Mouse (Mus musculus) heart, postnatal 0 days (tissue): ENCODE data around the gene Scn11a. TPM values are rescaled to one million over a fixed set of nuclear protein-coding genes. Genes with fewer than 3 reads are reported as not detected.

Experiments
- ATAC-seq: fragments of 200-750 bp; cut with Nextera tagmentation; 2 replicates; pipeline ENCODE4 v1.8.0; 2017; ENCODE audit warnings: low read depth, moderate number of reproducible peaks, moderate library complexity; ENCODE audit not compliant: insufficient read depth
- DNase-seq: peaks from one replicate; pipeline ENCODE4 v3.0.0-alpha.2; 2016; ENCODE audit warnings: low spot score
- H3K27ac ChIP-seq: fragments of 300-500 bp; sonication (generic); 2 replicates; pipeline ENCODE4 v1.5.1; 2014; ENCODE audit warnings: low read depth, mild to moderate bottlenecking
- H3K27me3 ChIP-seq: fragments of 300-500 bp; sonication (generic); 2 replicates; pipeline ENCODE4 v1.6.1; 2014; ENCODE audit warnings: low read length, mixed read lengths; ENCODE audit not compliant: control insufficient read depth, insufficient read depth
- H3K36me3 ChIP-seq: fragments of 300-500 bp; sonication (generic); replicated peaks from 2 replicates; pipeline ENCODE4 v1.6.1; 2014; ENCODE audit warnings: low read length, mixed read lengths; ENCODE audit not compliant: control insufficient read depth, insufficient read depth
- H3K4me1 ChIP-seq: fragments of 300-500 bp; sonication (generic); 2 replicates; pipeline ENCODE4 v1.6.1; 2014; ENCODE audit warnings: antibody characterized with exemption; ENCODE audit not compliant: control insufficient read depth, insufficient read depth
- H3K4me2 ChIP-seq: fragments of 300-500 bp; sonication (generic); 2 replicates; pipeline ENCODE4 v1.6.1; 2014; ENCODE audit warnings: low read depth, mild to moderate bottlenecking, low read length, moderate library complexity
- H3K4me3 ChIP-seq: fragments of 300-500 bp; sonication (generic); 2 replicates; pipeline ENCODE4 v1.5.1; 2014; ENCODE audit warnings: low read depth, low read length
- H3K9ac ChIP-seq: fragments of 300-500 bp; sonication (generic); replicated peaks from 2 replicates; pipeline ENCODE4 v1.6.1; 2014; ENCODE audit warnings: low read depth, low read length, mixed read lengths
- H3K9me3 ChIP-seq: fragments of 300-500 bp; sonication (generic); replicated peaks from 2 replicates; pipeline ENCODE4 v1.6.1; 2016; ENCODE audit warnings: low read length; ENCODE audit not compliant: control insufficient read depth
- CTCF ChIP-seq: IDR thresholded peaks from 2 replicates; pipeline ENCODE4 v1.5.1; 2016; ENCODE audit warnings: antibody characterized with exemption, control low read depth, low read depth
- EP300 ChIP-seq: IDR thresholded peaks from 2 replicates; pipeline ENCODE4 v1.6.1; 2016; ENCODE audit warnings: antibody characterized with exemption, low read depth
- WGBS: fragments of 180-500 bp; shearing (Covaris S2); extraction: QIAGEN DNeasy Blood & Tissue Kit; methylation state at CpG from one replicate; pipeline ENCODE4 v1.1.7; 2014; 5-methylcytosine and 5-hydroxymethylcytosine counted together
- polyA plus RNA-seq: library from polyadenylated mRNA; unstranded; fragments of >200 nt; fragmentation: Nextera tagmentation; extraction: Ambion mirVana; gene quantifications from 2 replicates; pipeline ENCODE4 v1.2.1, GENCODE M21; 2015
- total RNA-seq: library from RNA; depleted of rRNA; stranded (reverse); fragments of >200 nt; gene quantifications from 2 replicates; pipeline ENCODE4 v1.2.3, GENCODE M21; 2014; ENCODE audit warnings: low replicate concordance

The Scn11a gene
- total and polyA plus RNA-seq, 2 experiments from 2014 or later: 0.03 TPM; not detected in 1

DNA sequence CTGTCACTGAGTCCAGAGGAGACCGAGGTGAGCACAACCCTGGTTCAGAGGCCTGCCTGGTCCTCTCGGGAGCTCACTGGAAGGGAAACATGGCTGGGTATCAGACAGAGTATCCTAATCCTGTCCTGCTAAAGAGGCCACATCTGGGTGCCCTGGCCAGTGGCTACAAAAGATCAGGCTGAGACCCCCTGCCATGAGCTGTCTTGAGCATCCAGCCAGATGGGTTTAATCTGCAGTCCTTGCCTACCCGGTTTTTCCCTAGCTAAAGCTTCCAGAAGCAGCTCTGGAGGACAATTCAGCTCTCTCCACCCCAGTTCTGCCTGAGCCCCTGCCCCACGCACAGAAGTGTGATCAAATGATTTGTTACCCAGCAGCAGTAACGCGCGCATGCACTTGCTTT, 23.4 kb upstream of the Scn11a start:
- H3K9ac ChIP-seq: no peak overlapping the region
- no peak overlapping the region for H3K4me2 ChIP-seq
- H3K27me3 ChIP-seq: no peaks in the 10 kb centered on the region
- H3K36me3 ChIP-seq: no peaks in the 10 kb centered on the region
- WGBS: 27% methylated on average over 7 of the region's 7 CpGs
- no peak for DNase-seq
- H3K4me1 ChIP-seq: no peaks in the 10 kb centered on the region
- no peaks in the 10 kb centered on the region; the same call in 1 of the 2 replicates for H3K9me3 ChIP-seq
- no peak for TF ChIP-seq CTCF
- H3K27ac ChIP-seq: no peak overlapping the region
- H3K4me3 ChIP-seq: no peak overlapping the region
- ATAC-seq: no peak

GRCm38 (mm10) chr9:119847187-119847586, 21.9 kb upstream of the Scn11a start:
- no peak overlapping the region for H3K27ac ChIP-seq
- no peak overlapping the region for H3K9ac ChIP-seq
- no peak overlapping the region for H3K4me2 ChIP-seq
- no peaks in the 10 kb centered on the region for H3K4me1 ChIP-seq
- ATAC-seq: no peak
- no peaks in the 10 kb centered on the region for H3K27me3 ChIP-seq
- 69% methylated on average over 6 of the region's 6 CpGs for WGBS
- no peaks in the 10 kb centered on the region for H3K36me3 ChIP-seq
- no peak for DNase-seq
- H3K4me3 ChIP-seq: no peak overlapping the region
- no peaks in the 10 kb centered on the region for H3K9me3 ChIP-seq
- TF ChIP-seq EP300: no peak
- TF ChIP-seq CTCF: no peak

GRCm38 (mm10) chr9:119844724-119845123, 19.5 kb upstream of the Scn11a start:
- H3K27ac ChIP-seq: no peak overlapping the region
- no peaks in the 10 kb centered on the region for H3K36me3 ChIP-seq
- no peak for ATAC-seq
- no peak overlapping the region for H3K4me2 ChIP-seq
- no peak overlapping the region for H3K9ac ChIP-seq
- TF ChIP-seq EP300 (no peak), CTCF (no peak)
- H3K4me3 ChIP-seq: no peak overlapping the region
- H3K9me3 ChIP-seq: no peaks in the 10 kb centered on the region
- H3K4me1 ChIP-seq: no peaks in the 10 kb centered on the region
- no peak for DNase-seq
- 44% methylated on average over 5 of the region's 5 CpGs for WGBS
- H3K27me3 ChIP-seq: no peaks in the 10 kb centered on the region

DNA sequence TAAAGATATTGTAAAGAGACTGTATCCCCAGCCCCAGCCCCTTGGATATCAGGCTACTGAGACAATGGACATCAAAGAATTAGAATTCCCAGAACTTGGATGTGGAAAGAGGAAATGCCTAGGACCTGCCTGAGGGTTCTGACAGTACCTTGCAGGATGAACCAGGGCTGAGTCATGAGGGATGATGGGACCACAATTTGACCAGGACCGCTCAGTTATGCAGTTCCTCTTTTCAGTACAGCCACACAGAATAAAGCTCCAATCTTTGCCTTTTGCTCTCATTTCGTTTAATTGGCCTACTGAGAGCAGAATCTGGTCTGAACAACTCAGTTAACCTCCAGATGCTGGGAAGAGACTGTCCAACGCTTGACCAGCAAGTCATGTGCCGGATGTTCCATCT, 18.3 kb upstream of the Scn11a start:
- DNase-seq (no peak), ATAC-seq (no peak)
- no peaks in the 10 kb centered on the region for H3K4me1 ChIP-seq
- no peak overlapping the region for H3K9ac ChIP-seq
- 68% methylated on average over 4 of the region's 4 CpGs for WGBS
- no peaks in the 10 kb centered on the region for H3K36me3 ChIP-seq
- TF ChIP-seq EP300 (no peak), CTCF (no peak)
- H3K4me3 ChIP-seq: no peak overlapping the region
- H3K27ac ChIP-seq: no peak overlapping the region
- H3K27me3 ChIP-seq: no peaks in the 10 kb centered on the region
- no peak overlapping the region for H3K4me2 ChIP-seq
- no peaks in the 10 kb centered on the region for H3K9me3 ChIP-seq

- no peak for DNase-seq
- H3K4me3 ChIP-seq: no peak overlapping the region
- no peak overlapping the region for H3K27ac ChIP-seq
- no peak overlapping the region for H3K4me2 ChIP-seq
- no peaks in the 10 kb centered on the region for H3K27me3 ChIP-seq
- TF ChIP-seq EP300: no peak
- H3K4me1 ChIP-seq: no peaks in the 10 kb centered on the region
- no peaks in the 10 kb centered on the region for H3K36me3 ChIP-seq
- WGBS: 53% methylated on average over 4 of the region's 4 CpGs
- H3K9me3 ChIP-seq: no peaks in the 10 kb centered on the region
- H3K9ac ChIP-seq: no peak overlapping the region
- no peak for ATAC-seq
Observed at GRCm38 (mm10) chr9:119842541-119843169, 17.4 kb upstream of the Scn11a start.

- ATAC-seq: no peak
- Histone ChIP-seq H3K4me2 (no peak overlapping the region), H3K9me3 (no peaks in the 10 kb centered on the region), H3K36me3 (no peaks in the 10 kb centered on the region), H3K9ac (no peak overlapping the region), H3K4me1 (no peaks in the 10 kb centered on the region), H3K27me3 (no peaks in the 10 kb centered on the region), H3K4me3 (no peak overlapping the region), H3K27ac (no peak overlapping the region)
- TF ChIP-seq EP300 (no peak), CTCF (no peak)
- whole genome bisulfite sequencing: 49% methylated on average over 6 of the region's 6 CpGs
- no peak for DNase-seq
Observed at GRCm38 (mm10) chr9:119842091-119842490, 16.8 kb upstream of the Scn11a start.
